Mouse (Mus musculus): ENCODE data around the gene Olfr875. TPM values are rescaled to one million over a fixed set of nuclear protein-coding genes. Genes with fewer than 3 reads are reported as not detected.
"Not testable (repeated sequence)": the region's sequence is repeated elsewhere in the genome, so short reads cannot be mapped to it uniquely, and the experiment has no call there.

The Olfr875 gene
- polyA plus RNA-seq, 1 experiment from 2014 or later: not detected

GRCm38 (mm10) chr9:37782766-37783260 lies 11.2 kb downstream of the Olfr875 start:
- peak; percentile 96 for ATAC-seq
- Histone ChIP-seq H3K4me3 (ENCODE audit: low read length) (peak overlapping the region; percentile 10), H3K4me2 (ENCODE audit: low read length) (peak overlapping the region; percentile 60), H3K9me3 (ENCODE audit: control insufficient read depth, low read length) (no peaks in the 10 kb centered on the region), H3K27me3 (replicated peaks; ENCODE audit: control insufficient read depth, insufficient read depth, low read length) (no peaks in the 10 kb centered on the region), H3K36me3 (ENCODE audit: control insufficient read depth, insufficient read depth, low read length) (no peaks in the 10 kb centered on the region), H3K27ac (ENCODE audit: low read depth, low read length) (peak overlapping the region; percentile 59; the same call in 1 of the 2 replicates), H3K9ac (ENCODE audit: low read depth, low read length) (peak overlapping the region; percentile 54), H3K4me1 (ENCODE audit: control insufficient read depth, insufficient read depth, low read depth, low read length) (no peaks in the 10 kb centered on the region; the same call in none of the 2 replicates)
- WGBS: under 1% methylated on average over 7 of the region's 7 CpGs

DNA sequence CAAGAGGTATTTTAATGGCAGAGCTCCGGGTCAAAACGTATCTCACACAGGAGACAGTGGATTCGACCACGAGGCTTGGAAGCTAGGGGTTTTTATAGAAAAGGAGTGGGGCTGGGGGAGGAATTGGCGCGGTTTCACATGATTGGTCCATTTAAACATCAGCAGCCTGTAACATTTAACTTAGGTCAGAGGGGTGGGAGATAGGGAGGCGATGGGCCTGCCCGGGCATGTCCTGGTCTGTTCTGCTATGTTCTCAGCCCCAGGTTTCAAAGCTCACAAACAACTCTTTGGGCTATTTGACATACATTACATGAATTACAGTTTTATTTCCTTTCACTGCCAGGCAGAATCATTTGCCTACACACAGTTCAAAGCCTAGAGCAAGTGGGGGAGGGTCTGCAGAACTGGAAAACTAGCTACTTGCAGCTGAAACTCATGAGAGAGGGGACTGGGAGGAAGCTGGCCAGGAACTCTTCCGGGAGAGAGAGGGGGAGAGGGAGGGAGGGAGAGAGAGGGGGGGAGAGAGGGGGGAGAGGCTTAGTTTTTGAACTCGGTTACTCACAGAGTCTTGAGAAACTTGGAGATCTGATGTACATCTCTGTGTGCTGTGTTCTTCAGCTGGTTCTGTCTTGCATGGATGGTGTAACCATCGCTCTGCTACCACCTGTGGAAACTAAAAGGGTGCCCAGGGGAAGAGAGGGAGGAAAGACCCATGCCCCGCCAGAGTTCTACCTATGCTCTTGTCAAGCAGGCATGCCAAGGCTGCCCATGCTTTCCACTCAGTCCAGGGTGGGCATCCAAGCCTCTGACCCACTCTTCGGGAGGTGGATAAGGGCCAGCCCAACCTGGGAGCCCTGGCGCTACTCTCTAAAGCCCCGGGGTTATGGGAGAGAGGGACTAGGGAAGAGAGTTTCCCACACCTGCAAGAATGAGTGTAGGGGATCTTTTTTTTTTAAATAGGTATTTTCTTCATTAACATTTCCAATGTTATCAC lies 12.0 kb downstream of the Olfr875 start:
- H3K9ac ChIP-seq (ENCODE audit: low read depth, low read length); H3K36me3 ChIP-seq (ENCODE audit: control insufficient read depth, insufficient read depth, low read length); H3K4me1 ChIP-seq (ENCODE audit: control insufficient read depth, insufficient read depth, low read depth, low read length); H3K9me3 ChIP-seq (ENCODE audit: control insufficient read depth, low read length); H3K27ac ChIP-seq (ENCODE audit: low read depth, low read length); H3K27me3 ChIP-seq (replicated peaks; ENCODE audit: control insufficient read depth, insufficient read depth, low read length): not testable (repeated sequence)
- Histone ChIP-seq H3K4me2 (ENCODE audit: low read length) (peak overlapping the region; percentile 60; the same call in 1 of the 2 replicates), H3K4me3 (ENCODE audit: low read length) (peak overlapping the region; percentile 10)
- peak; percentile 70 for ATAC-seq
- WGBS: 52% methylated on average over 11 of the region's 15 CpGs

DNA sequence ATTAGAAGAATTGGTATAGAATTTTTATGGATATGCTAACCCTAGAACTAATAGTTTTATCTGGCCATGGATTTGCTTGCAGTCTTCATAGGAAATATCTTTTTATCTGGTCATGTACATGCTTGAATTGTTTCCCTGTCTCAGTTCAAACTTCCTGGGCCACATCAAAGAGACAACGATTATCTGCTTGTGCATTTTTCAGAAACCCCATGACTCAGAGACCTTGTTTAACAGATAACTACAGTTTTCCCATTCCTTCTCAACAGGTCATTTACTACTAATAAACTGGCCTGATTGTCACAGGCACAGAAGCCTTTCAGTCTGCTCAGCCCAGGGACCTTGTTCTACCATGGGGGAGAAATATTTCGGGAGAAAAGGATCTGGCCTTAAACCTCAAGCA lies 14.8 kb downstream of the Olfr875 start:
- no peaks in the 10 kb centered on the region; the same call in none of the 2 replicates for H3K4me1 ChIP-seq (ENCODE audit: control insufficient read depth, insufficient read depth, low read depth, low read length)
- no peak for ATAC-seq
- H3K27me3 ChIP-seq (replicated peaks; ENCODE audit: control insufficient read depth, insufficient read depth, low read length): no peaks in the 10 kb centered on the region
- no peak overlapping the region for H3K4me2 ChIP-seq (ENCODE audit: low read length)
- H3K4me3 ChIP-seq (ENCODE audit: low read length): no peak overlapping the region
- 86% methylated on average over 2 of the region's 2 CpGs for WGBS
- H3K9ac ChIP-seq (ENCODE audit: low read depth, low read length): no peak overlapping the region
- H3K9me3 ChIP-seq (ENCODE audit: control insufficient read depth, low read length): no peaks in the 10 kb centered on the region
- H3K36me3 ChIP-seq (ENCODE audit: control insufficient read depth, insufficient read depth, low read length): no peaks in the 10 kb centered on the region
- no peak overlapping the region for H3K27ac ChIP-seq (ENCODE audit: low read depth, low read length)

DNA sequence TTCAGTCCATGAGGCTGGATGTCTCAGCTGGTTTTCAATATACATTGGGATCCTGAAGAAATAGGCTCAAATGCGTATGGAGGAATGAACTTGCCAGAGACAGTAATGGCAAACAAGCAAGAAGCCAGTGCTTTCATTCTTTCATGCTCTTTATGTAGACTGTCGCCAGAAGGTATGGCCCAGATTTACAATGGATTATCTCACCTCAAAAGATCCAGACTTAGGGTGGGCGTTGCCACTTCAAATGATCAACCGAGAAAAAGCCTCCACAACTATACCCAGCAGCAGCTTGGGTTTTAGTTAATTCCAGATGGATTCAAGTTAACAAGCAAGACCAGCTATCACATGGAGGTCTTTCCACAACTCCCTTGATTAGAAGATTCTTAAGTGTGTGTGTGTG lies 30.4 kb downstream of the Olfr875 start:
- ATAC-seq: no peak
- Histone ChIP-seq H3K4me3 (ENCODE audit: low read length) (no peak overlapping the region), H3K36me3 (ENCODE audit: control insufficient read depth, insufficient read depth, low read length) (no peaks in the 10 kb centered on the region), H3K4me2 (ENCODE audit: low read length) (no peak overlapping the region), H3K9me3 (ENCODE audit: control insufficient read depth, low read length) (no peaks in the 10 kb centered on the region), H3K9ac (ENCODE audit: low read depth, low read length) (no peak overlapping the region), H3K27me3 (replicated peaks; ENCODE audit: control insufficient read depth, insufficient read depth, low read length) (no peaks in the 10 kb centered on the region), H3K4me1 (ENCODE audit: control insufficient read depth, insufficient read depth, low read depth, low read length) (no peaks in the 10 kb centered on the region), H3K27ac (ENCODE audit: low read depth, low read length) (no peak overlapping the region)
- 80% methylated on average over 4 of the region's 4 CpGs for WGBS

DNA sequence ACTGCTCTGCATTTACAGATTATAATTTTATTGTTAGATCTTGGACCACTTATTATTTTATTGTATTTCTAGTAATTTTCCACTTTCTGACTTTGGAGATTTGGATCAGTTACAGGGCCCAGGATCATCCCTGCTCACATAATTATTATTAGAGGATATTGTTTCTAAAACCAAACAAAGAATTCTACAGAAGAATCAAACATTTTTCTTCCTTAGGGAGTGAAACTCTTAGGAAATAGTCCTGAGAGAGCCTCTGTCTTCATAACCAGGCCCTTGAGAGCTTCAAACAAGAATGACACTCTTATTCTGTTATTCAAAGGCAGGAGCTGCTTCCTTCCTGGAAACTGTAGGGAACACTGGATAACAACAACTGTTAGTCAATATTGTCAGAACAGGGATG lies 31.1 kb downstream of the Olfr875 start, which contains the start of gene Olfr876:
Olfr876 (plus strand) TSS at position 301 of the 400 bp plus-strand sequence.
- no peaks in the 10 kb centered on the region for H3K4me1 ChIP-seq (ENCODE audit: control insufficient read depth, insufficient read depth, low read depth, low read length)
- no peak within 1 kb of the TSS for H3K9ac ChIP-seq (ENCODE audit: low read depth, low read length)

DNA sequence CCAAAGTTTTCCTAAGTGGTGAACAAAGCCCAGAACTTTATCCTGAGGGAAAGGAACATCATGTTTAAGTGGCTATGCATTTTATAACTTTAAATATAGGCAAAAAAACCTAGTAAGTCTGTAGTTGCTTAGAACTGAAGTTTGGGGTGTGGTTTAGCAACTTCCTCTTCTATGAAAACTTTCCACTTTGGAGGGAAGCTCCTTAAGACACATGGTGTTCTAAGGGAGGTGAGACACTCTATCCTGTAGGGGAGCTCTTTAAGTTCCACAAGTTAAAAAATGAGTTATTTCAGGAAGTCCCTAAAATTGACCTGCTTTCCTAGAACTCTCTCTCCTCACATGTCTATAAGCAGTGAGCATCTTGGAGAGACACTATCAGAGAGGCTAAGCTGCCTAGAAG lies 35.6 kb downstream of the Olfr875 start:
- H3K9me3 ChIP-seq (ENCODE audit: control insufficient read depth, low read length): no peaks in the 10 kb centered on the region
- no peak overlapping the region for H3K9ac ChIP-seq (ENCODE audit: low read depth, low read length)
- H3K36me3 ChIP-seq (ENCODE audit: control insufficient read depth, insufficient read depth, low read length): no peaks in the 10 kb centered on the region
- ATAC-seq: no peak
- no peaks in the 10 kb centered on the region for H3K4me1 ChIP-seq (ENCODE audit: control insufficient read depth, insufficient read depth, low read depth, low read length)
- no peaks in the 10 kb centered on the region for H3K27me3 ChIP-seq (replicated peaks; ENCODE audit: control insufficient read depth, insufficient read depth, low read length)
- H3K4me2 ChIP-seq (ENCODE audit: low read length): no peak overlapping the region
- no peak overlapping the region for H3K27ac ChIP-seq (ENCODE audit: low read depth, low read length)
- H3K4me3 ChIP-seq (ENCODE audit: low read length): no peak overlapping the region

More for the DNA sequence above, 31.1 kb downstream of the Olfr875 start, which contains the start of gene Olfr876:
- H3K9me3 ChIP-seq (ENCODE audit: control insufficient read depth, low read length): no peaks in the 10 kb centered on the region
- no peaks in the 10 kb centered on the region for H3K27me3 ChIP-seq (replicated peaks; ENCODE audit: control insufficient read depth, insufficient read depth, low read length)
- no peak for ATAC-seq
- H3K4me2 ChIP-seq (ENCODE audit: low read length): no peak within 1 kb of the TSS
- H3K27ac ChIP-seq (ENCODE audit: low read depth, low read length): no peak within 1 kb of the TSS
- no peak within 1 kb of the TSS for H3K4me3 ChIP-seq (ENCODE audit: low read length)
- H3K36me3 ChIP-seq (ENCODE audit: control insufficient read depth, insufficient read depth, low read length): no peaks in the 10 kb centered on the region

- H3K4me3 ChIP-seq (ENCODE audit: low read length): no peak overlapping the region
- H3K36me3 ChIP-seq (ENCODE audit: control insufficient read depth, insufficient read depth, low read length): no peaks in the 10 kb centered on the region
- 87% methylated on average over 3 of the region's 3 CpGs for WGBS
- no peak overlapping the region for H3K9ac ChIP-seq (ENCODE audit: low read depth, low read length)
- no peak overlapping the region for H3K27ac ChIP-seq (ENCODE audit: low read depth, low read length)
- H3K27me3 ChIP-seq (replicated peaks; ENCODE audit: control insufficient read depth, insufficient read depth, low read length): no peaks in the 10 kb centered on the region
- H3K4me2 ChIP-seq (ENCODE audit: low read length): no peak overlapping the region
- H3K4me1 ChIP-seq (ENCODE audit: control insufficient read depth, insufficient read depth, low read depth, low read length): no peaks in the 10 kb centered on the region
- H3K9me3 ChIP-seq (ENCODE audit: control insufficient read depth, low read length): no peaks in the 10 kb centered on the region
- ATAC-seq: no peak
Measured at GRCm38 (mm10) chr9:37808456-37808855, 36.8 kb downstream of the Olfr875 start.

DNA sequence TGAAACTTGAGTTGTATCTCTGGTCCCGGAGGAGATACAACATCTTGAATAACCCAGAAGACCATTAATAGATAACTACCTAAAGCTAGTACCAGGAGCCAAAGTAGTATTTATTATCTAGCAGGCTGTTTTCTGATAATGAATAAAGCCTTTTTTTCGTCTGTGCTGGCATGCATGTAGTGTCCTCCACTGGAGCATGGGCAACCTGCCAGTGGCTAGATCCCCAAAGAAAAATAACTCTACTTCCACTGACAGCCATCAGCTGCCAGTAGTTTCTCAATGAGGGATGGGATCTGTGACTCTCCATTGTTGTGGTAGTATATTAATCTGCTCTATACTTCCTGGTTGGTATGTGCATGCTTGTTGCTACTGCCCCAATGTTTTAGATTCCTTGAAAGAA lies 37.3 kb downstream of the Olfr875 start:
- no peaks in the 10 kb centered on the region for H3K4me1 ChIP-seq (ENCODE audit: control insufficient read depth, insufficient read depth, low read depth, low read length)
- no peak overlapping the region for H3K4me2 ChIP-seq (ENCODE audit: low read length)
- H3K9ac ChIP-seq (ENCODE audit: low read depth, low read length): no peak overlapping the region
- no peaks in the 10 kb centered on the region for H3K27me3 ChIP-seq (replicated peaks; ENCODE audit: control insufficient read depth, insufficient read depth, low read length)
- 56% methylated on average over 2 of the region's 2 CpGs for WGBS
- H3K36me3 ChIP-seq (ENCODE audit: control insufficient read depth, insufficient read depth, low read length): no peaks in the 10 kb centered on the region
- H3K9me3 ChIP-seq (ENCODE audit: control insufficient read depth, low read length): no peaks in the 10 kb centered on the region
- no peak overlapping the region for H3K4me3 ChIP-seq (ENCODE audit: low read length)
- ATAC-seq: no peak
- no peak overlapping the region for H3K27ac ChIP-seq (ENCODE audit: low read depth, low read length)

GRCm38 (mm10) chr9:37814696-37815095 lies 43.0 kb downstream of the Olfr875 start:
- Histone ChIP-seq H3K4me2 (ENCODE audit: low read length) (no peak overlapping the region), H3K4me1 (ENCODE audit: control insufficient read depth, insufficient read depth, low read depth, low read length) (no peaks in the 10 kb centered on the region), H3K9me3 (ENCODE audit: control insufficient read depth, low read length) (no peaks in the 10 kb centered on the region), H3K4me3 (ENCODE audit: low read length) (no peak overlapping the region), H3K27me3 (replicated peaks; ENCODE audit: control insufficient read depth, insufficient read depth, low read length) (no peaks in the 10 kb centered on the region), H3K9ac (ENCODE audit: low read depth, low read length) (no peak overlapping the region), H3K27ac (ENCODE audit: low read depth, low read length) (no peak overlapping the region), H3K36me3 (ENCODE audit: control insufficient read depth, insufficient read depth, low read length) (no peaks in the 10 kb centered on the region)
- 44% methylated on average over 3 of the region's 3 CpGs for WGBS
- peak; percentile 82 for ATAC-seq

All from hindbrain, embryonic 16.5 days (tissue).